Mouse (Mus musculus) bone marrow macrophage, adult 2 months (primary cell): ENCODE data around the gene Spag16.

Source experiments
- CTCF ChIP-seq: IDR thresholded peaks from 2 replicates; pipeline ENCODE4 v1.5.1; 2012; ENCODE audit warnings: low read depth, mild to moderate bottlenecking, low read length, moderate library complexity
- POLR2A ChIP-seq: IDR thresholded peaks from 2 replicates; pipeline ENCODE4 v1.6.1; 2012; ENCODE audit warnings: mild to moderate bottlenecking, low read depth, low read length, borderline replicate concordance

GRCm38 (mm10) chr1:70265920-70266505 is 439.2 kb downstream of the Spag16 start:
- TF ChIP-seq CTCF (no peak), POLR2A (no peak)
